Mouse (Mus musculus) right cerebral cortex, postnatal 14 days (tissue): ENCODE measurements at regions not wholly inside any gene's neighbourhood (a gene's known extent, or its start where the extent isn't known, plus 50 kb on each side); places are given as distances from the start of the nearest gene placed in this dataset.

Experiments
- DNase-seq: peaks from one replicate; pipeline ENCODE4 v3.0.0; 2022

DNA sequence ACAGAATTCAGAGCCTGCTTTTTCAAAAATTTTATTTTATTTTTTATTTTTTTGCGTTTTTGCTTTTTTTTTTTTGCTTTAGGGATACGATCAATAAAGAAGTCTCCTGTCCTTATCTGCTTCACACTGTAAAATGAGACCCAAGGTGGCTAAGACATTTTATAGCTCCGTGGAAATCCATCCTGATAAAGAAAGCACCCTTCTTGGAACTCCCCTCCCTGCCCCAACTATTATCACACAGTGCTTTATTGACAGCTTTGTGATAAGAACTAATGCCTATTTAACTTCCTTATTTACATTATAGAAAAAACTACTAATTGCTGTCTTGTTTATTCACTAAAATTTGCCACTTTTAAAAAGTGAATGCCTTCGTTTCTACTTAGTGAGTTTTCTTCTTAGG lies 179.0 kb upstream of the Dmrta1 start:
- no peak for DNase-seq

GRCm38 (mm10) chr4:89490947-89491346 lies 180.1 kb upstream of the Cdkn2b start:
- DNase-seq = no peak

GRCm38 (mm10) chr4:89487416-89488165 lies 176.8 kb upstream of the Cdkn2b start:
- DNase-seq = no peak

DNA sequence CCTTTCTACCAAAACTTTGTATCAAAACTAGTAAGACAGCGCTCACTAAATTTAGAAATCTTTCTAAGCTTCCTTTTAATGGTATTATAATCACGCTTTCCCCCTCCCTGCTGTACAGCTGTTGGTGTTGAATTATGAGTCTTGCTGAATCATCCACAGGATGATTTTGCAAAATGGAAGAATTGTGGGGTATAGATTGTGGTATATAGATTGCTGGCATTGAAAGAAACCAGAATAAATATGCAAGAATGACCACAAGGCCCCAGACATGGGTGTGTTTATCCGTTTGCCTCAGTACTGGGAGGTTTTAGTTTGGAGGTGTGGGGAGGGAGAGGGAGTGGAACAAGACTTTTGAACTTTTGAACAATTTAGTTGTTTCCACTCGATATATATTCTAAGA lies 176.1 kb upstream of the Cdkn2b start:
- no peak for DNase-seq

GRCm38 (mm10) chr4:89485981-89486531 lies 175.2 kb upstream of the Cdkn2b start:
- DNase-seq = no peak

DNA sequence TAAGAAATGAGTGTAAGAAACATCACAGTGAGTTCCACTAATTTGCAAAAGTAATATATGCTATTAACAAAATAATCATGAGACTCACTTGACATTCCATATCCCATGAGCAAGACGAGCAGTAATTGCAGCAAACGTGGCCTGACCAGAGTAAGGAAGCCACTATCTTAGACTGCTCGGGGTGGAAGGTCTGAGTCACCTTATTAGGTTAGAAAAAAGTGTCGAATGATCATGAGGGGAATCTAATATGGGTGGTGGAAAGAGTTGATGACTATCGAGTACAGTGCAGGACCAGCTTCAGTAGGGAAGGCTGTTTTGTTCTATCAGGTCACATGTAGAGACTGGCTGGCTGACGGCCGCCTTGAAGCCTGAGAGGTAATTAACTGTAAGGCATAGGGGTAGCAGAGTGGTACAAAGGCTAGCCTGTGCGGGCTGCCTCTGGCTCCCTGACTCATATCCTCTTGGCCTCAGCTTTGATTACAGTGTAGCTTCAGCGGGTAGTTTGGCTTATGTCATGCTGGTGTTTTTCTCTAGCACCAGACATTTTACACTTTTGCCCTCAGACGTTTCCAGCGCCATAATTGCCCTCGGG lies 167.9 kb upstream of the Cdkn2b start:
- no peak for DNase-seq

GRCm38 (mm10) chr4:89475848-89476247 lies 165.0 kb upstream of the Cdkn2b start:
- no peak for DNase-seq

- no peak for DNase-seq
These were observed 164.2 kb upstream of the Cdkn2b start for GRCm38 (mm10) chr4:89474836-89475541.

DNA sequence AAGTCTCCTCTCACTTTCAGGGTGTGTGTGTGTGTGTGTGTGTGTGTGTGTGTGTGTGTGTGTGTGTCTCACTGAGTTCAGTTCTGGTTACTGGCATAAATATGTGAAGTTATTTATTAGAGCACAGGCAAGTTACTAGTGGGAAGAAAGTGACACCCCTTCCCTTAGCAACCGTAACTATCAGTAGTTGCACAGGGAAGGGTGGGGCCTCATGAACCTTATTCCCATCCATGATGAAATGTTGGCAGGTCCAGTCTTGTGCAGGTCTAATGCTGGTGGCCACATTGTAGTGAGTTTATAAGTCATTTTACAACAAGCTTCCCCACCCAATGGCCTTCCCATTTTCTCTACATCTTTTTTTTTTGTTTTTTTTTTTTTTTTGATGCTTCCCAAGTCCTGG lies 160.6 kb upstream of the Cdkn2b start:
- DNase-seq = no peak

GRCm38 (mm10) chr4:89470756-89471155 lies 159.9 kb upstream of the Cdkn2b start:
- no peak for DNase-seq

DNA sequence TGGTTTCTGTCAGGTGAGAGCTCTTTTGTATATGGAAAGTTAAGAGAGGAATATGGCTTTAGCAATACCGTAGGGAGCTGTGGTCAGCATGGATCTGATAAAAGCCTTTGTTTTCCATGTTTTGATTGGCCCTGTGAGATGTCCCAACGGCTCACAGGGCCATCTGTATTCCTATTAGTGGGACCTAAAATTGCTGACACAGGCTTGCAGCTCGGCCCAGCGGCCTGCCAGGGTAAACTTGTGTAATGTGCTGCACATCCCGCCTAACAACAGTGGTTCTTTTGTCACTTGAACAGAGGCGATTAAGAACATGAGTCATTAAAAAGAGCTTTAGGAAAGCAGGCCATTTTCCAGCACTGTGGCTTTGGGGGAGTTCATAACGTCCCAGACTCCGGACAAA lies 159.0 kb upstream of the Cdkn2b start:
- no peak for DNase-seq

DNA sequence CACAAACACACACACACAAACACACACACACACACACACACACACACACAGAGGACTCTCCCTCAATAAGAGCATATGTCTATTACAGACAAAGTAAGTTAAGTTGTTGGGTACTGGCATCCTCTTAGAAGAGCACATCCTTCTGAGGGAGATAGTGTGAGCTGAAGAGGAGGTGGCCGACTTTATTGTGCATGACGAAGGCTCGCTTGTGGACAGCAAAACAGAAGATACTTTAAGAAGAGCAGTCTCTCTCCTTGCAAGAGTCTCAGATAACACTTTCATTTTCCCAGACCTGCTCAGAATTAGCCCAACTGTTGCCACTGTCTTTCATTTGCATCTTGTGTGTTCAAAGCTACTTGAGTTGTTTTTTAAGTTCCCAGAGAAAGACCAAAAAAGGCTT lies 158.6 kb upstream of the Cdkn2b start:
- no peak for DNase-seq

- no peak for DNase-seq
These were observed 155.9 kb upstream of the Cdkn2b start for GRCm38 (mm10) chr4:89466766-89467165.

- no peak for DNase-seq
These were observed 152.3 kb upstream of the Cdkn2b start for GRCm38 (mm10) chr4:89463121-89463520.

DNA sequence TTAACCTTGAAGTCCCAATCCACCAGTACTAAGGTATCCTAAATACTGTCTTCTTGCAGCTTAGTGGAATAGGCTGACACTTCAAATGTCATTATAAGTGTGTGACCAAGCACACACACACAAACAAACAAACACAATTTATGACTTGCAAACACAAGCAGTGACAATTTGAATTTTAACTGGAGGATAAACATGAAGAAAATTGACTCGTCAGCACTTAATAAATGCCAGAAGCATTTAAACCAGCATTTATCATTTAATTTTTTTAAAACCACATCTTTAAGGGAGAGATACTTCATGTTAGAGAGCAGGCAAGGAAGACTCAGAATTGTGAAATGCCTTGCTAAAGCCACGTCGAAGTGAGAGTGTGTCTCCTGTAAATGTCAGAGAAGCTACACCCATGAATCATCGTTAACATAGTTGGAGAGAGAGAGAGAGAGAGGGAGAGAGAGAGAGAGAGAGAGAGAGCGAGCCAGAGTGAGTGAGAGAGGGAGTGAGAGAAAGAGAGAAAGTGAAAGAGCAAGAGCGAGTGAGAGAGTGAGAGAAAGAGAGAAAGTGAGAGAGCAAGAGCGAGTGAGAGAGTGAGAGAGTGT lies 149.4 kb upstream of the Cdkn2b start:
- DNase-seq = no peak

GRCm38 (mm10) chr4:89459346-89459666 lies 148.5 kb upstream of the Cdkn2b start:
- no peak for DNase-seq

GRCm38 (mm10) chr4:89458628-89459345 lies 147.9 kb upstream of the Cdkn2b start:
- no peak for DNase-seq

GRCm38 (mm10) chr4:89457861-89458260 lies 147.0 kb upstream of the Cdkn2b start:
- DNase-seq = no peak

DNA sequence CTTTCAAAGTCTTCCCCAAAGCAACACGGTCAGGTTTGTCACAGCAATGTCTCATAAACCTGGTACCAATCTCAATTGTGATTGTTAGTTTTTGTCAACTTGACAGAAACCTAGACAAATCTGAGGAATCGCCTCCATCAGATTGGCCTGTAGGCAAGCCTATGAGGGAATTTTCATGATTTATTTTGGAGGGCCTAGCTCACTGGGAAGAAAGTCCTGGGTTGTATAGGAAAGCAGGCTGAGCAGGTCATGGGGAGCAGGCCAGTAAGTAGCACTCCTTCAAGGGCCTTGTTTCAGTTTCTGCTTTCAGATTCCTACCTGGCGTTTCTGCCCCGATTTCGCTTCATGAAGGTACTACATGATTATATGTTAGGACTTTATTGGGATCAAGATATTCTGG lies 144.1 kb upstream of the Cdkn2b start:
- DNase-seq = no peak

DNA sequence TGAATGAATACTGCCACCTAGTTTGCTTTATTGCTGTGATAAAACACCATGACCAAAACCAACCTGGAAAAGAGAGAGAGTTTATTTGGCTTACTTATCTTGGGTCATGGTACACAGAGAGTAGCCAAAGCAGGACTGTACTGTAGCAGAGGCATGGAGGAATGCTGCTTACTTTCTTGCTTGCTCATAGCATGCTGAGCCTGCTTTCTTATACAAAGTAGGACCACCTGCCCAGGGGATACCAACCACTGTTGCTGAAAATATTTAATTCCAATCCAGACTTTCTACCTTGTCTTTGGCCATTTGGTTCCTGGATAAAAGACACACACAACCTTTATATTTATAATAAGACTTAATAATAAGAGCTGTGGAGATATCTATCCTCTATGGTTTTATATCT lies 142.2 kb upstream of the Cdkn2b start:
- no peak for DNase-seq

GRCm38 (mm10) chr4:89451741-89452140 lies 140.9 kb upstream of the Cdkn2b start:
- no peak for DNase-seq

GRCm38 (mm10) chr4:89446765-89447487 lies 136.1 kb upstream of the Cdkn2b start:
- DNase-seq = no peak
